Mouse (Mus musculus) spleen, postnatal 14 days (tissue): ENCODE data around the gene Fgfr2.

Experiments
- DNase-seq, 2 experiments: peaks; one replicate each; pipeline ENCODE4 v3.0.0; 2021 to 2022; ENCODE audit warnings: low spot score in 2 of 2

The Fgfr2 gene

DNA sequence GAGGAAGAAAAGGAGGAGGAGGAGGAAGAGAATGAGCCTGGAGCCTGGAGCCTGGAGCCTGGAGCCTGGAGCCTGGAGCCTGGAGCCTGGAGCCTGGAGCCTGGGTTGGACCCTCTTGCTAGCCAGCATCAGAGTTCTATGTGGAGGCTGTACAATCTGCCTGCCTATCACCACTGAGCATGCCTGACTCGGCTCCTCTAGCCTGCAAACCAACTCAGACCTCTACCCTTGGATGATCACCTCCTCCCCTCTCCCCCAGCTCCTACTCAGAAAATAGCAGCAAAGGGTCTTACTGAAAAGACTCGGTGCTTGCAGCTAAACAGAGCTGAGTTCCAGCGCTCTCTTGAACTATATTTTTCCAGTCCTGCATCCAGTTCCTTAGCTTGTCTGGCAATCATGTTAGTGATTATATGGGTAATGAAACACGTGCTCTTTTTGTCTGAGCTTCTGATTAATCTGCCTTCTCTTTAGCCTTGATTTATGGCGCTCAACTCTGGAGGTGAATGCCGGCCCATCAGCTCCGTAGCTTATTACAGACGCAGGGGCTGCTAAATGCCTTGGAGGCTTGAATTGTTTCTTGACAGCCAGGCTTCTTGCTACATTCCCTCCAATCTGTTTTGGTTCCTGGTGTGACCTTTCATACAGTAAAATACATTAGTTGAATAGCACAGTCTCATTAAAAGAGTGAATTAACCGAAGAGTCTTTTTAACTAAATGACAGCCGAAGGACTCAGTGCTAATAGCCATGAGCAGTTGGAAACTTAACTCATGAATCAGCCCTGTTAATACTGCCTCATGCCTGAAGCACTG is 1345.5 kb downstream of the Fgfr2 start:
- DNase-seq, result no peak

DNA sequence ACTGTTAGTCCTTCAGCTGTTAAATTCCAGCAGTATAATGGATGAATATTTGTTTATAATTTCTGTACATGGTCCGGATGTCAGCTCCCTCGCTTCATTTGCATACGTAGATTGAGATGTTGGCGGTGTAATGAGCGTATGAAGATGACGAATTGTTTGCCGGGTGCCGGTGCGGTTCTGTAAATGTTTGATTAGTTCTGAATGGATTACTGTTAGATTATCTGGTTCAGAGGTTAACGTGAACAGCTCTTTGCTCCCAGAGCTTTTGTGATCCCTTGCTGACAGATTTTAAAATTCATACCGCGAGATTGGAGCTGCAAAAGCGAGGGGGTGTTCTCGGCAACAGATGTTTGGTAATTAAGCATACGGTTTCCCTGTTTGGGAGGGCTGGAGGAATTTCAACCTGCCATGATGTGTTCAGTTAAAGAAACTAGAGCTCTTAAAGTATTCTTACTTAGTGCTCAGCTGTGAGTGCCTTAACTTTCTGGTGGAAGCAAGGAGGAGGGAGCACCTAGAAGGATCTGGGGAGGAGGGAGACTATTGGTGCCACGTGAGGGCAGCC is 1346.9 kb downstream of the Fgfr2 start:
- no peak for DNase-seq

GRCm38 (mm10) chr7:131757922-131758321 is 1365.2 kb downstream of the Fgfr2 start:
- DNase-seq, result no peak

DNA sequence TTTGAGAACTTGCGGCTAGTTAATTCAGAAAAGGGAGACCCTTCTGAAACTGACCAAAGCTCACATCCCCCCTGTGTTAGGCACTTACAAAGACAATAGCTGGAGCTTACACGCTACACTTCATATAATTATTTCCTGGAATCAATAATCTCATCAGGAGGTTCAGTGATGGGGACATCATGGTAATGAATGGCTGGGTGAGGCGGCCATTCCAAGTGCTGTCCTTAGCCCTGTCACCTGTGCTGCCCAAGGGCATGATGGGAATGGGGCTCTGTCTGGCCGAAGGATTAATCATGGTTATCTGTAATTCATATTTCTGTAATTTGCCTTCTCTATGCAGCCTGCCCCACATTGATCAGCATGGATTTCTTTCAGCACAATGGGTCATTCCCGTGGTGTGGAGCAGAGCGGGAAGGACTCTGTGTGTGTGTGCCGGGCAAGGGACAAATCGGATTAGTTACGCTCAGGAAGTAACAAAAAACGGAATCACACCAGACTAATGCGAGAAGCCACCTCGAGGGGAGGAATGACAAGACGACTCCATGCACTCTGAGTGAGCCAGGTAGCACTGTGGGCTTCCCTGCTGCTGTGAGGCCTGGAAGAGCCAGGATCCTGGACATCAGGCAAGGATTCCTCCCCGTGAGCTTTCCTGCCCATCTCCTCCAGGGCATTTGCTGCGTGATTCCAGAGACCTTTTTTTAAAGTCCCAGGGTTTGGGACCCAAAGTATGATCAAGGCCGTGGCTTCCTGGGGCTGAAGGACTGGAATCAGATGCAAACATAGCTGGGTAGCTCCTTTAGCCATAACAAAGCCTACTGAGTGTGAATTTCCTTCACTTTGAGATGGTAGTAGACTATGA is 1375.8 kb downstream of the Fgfr2 start:
- no peak for DNase-seq

GRCm38 (mm10) chr7:131746752-131747151 is 1376.4 kb downstream of the Fgfr2 start:
- no peak for DNase-seq

DNA sequence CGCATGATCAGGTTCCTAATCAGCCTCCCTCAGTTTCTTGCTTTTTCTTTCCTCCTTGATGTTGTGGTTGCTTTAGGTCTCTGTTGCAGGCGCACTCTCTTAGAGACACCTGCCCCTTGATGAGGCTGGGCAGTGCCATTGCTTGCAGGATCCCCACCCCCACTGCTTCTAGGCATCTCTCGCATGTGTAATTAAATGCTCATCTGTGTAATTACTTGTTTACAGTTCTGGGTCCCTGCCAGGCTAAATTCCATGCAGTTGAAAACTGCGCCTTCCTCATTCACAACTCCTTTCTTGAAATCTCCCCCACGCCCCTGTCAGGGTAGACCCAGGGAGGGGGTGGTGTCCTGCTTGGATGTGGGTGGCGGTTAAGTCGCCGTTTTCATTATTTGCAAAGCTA is 1380.0 kb downstream of the Fgfr2 start:
- no peak for DNase-seq

DNA sequence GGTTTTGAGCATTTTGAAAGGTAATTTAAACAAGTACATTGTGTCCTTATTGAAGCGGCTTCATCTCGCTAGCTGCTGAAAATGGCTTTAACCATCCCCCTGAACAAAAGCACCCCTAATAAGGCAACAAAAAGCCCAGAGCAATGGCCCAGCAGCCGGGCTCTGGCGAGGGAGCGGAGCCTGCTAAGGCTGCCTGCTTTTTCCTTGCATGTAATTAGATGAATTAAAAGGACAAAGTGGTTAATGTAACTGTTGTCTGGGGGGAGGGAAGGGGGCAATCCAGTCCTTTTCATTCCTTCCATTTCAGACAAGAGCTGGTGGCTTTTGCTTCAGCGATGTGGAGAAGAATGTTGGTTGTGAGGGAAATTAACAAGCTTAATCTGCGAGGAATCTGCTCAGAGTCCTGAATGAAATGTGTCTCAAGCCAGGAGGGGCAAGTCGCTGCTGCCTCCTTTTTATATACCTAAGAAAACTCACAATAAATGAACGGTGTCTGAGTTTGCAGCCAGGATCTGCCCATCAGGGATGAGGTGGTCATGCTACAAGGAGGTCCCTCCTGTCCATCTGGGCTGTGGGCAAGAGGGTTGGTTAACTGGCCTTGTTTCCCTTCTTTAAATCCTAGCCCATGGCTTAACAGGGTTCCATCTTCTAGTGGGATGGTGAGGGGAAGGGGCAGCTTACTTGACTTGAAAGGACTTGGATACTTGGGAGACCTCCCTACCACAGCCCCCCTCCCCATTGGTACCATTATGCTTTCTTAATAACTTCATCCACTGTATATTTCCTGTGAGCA is 1400.2 kb downstream of the Fgfr2 start:
- DNase-seq, result no peak

GRCm38 (mm10) chr7:131722316-131722715 is 1400.8 kb downstream of the Fgfr2 start:
- DNase-seq, result no peak

DNA sequence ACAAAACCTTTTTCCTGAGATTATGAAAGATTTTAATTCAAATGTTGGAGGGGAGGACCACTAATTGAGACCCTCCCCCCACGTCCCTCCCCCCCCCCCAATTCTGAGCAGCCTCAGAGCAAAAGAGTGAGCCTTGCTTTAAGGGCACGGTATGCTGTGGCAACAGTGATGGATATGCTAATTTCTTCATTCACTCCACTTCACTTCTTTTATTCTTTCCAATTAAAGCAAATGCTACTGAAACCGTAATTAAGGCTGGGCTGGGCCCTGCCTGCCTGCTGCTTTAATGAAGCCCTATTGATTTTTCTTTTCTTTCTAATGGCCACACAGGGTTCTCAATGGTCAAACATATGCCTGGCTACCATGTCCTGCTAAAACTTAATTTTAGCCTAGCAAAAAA is 1404.9 kb downstream of the Fgfr2 start:
- DNase-seq, result no peak

GRCm38 (mm10) chr7:131713076-131713475 is 1410.1 kb downstream of the Fgfr2 start:
- no peak for DNase-seq

GRCm38 (mm10) chr7:131696889-131697288 is 1426.3 kb downstream of the Fgfr2 start:
- DNase-seq, result no peak

GRCm38 (mm10) chr7:131687324-131687723 is 1435.8 kb downstream of the Fgfr2 start:
- DNase-seq, result no peak

DNA sequence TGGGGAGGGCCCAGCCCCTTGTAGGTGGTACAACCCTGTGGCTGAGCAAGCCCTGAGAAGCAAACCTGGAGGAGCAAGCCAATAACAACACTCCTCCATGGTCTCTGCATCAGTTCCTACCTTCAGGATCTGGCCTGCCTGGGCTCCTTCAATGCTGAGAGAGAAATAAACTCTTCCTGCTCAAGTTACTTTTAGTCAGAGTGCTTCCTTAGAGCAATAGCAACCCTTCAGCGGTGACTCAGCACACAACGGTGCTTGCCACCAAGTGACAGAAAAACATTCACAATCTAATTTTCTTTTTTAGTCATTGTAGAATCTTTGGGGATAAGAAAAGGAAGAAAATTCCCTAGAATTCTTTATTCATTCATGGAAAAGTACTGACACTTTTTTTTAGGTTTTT is 1446.0 kb downstream of the Fgfr2 start:
- no peak for DNase-seq

DNA sequence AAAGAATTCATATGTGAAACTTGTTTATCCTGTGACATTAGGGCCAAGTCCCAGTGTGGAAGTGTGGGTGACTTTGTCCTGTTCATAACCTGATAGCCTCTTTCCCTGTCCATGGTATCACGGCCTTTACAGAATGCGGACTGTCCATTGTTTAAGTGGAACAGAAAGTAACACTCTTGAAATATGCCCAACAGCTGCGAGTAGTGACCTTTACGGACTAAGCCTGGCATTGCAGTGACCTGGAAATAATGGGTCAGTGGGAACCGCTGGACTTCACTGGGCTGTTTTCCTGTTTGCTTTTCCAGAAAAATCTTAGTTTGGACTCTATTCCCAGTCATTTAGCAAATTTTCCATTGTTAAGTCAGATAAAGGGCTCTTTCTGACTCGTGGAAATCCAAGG is 1452.6 kb downstream of the Fgfr2 start:
- DNase-seq, result no peak

DNA sequence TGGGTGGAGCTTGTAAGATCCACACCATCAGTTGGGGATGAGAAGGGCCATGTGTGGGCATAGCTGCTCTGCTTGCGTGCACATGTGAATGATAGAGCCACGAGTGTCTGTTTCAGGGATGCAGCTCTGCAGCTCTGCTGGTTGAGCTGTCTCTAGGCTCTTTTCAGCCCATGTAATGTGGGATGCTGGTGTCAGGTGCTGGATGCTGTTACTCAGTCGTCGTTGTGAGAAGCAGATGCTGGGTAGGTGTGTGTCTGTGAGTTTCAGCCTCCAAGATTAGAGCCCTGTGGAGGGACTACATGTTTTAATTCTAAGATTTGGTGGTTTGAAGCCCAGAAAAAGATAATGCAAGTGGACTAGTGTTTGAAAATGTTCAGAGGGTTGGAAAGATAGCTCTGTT is 1453.8 kb downstream of the Fgfr2 start:
- DNase-seq, result no peak

- no peak for DNase-seq
Measured at GRCm38 (mm10) chr7:131660726-131661125, 1462.4 kb downstream of the Fgfr2 start.

GRCm38 (mm10) chr7:131656017-131656416 is 1467.1 kb downstream of the Fgfr2 start:
- no peak for DNase-seq

DNA sequence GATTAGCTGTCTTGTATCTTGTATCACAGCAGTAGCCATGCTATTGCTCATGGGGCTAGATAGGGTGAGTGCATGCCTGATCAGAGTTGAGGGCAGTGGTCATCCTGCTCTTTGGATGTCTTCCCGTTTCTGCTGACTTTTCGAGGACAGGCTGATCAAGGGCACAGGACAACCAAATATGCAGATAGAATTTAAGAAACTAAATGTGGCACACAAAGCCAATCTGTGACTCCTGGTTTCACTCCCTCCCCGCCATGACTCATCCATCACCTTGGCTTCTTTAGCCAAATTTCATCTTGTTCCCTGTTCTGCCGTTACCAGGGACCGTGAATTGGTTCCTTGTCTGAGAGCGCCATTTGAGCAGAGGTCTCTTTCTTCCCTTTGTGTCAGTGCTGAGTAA is 1469.7 kb downstream of the Fgfr2 start:
- DNase-seq, result no peak

- no peak for DNase-seq
Measured at GRCm38 (mm10) chr7:131651921-131652694, 1471.0 kb downstream of the Fgfr2 start.

GRCm38 (mm10) chr7:131650277-131650676 is 1472.9 kb downstream of the Fgfr2 start:
- no peak for DNase-seq

DNA sequence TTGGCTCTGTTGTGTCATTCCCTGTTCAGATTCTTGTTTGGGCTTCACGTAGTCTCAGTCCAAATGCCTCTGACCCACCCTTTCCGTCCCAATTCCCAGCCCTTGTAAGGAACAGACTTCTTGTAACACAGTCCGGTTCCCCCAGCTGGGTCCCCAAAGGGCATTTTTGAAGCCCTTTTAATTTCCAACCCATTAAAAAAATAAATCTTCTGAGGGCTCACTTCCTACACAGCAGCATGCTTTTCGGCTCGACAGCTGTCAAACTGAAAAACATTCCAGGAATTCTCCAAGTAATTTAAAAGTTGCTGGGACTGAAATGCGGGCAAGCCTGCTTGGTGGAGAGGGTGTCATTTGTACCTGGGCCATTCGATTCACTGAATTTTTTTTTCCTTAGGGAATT is 1474.9 kb downstream of the Fgfr2 start:
- no peak for DNase-seq
